Mouse (Mus musculus): ENCODE measurements at regions not wholly inside any gene's neighbourhood (a gene's known extent, or its start where the extent isn't known, plus 50 kb on each side); places are given as distances from the start of the nearest gene placed in this dataset.
"Not testable (repeated sequence)": the region's sequence is repeated elsewhere in the genome, so short reads cannot be mapped to it uniquely, and the experiment has no call there.

DNA sequence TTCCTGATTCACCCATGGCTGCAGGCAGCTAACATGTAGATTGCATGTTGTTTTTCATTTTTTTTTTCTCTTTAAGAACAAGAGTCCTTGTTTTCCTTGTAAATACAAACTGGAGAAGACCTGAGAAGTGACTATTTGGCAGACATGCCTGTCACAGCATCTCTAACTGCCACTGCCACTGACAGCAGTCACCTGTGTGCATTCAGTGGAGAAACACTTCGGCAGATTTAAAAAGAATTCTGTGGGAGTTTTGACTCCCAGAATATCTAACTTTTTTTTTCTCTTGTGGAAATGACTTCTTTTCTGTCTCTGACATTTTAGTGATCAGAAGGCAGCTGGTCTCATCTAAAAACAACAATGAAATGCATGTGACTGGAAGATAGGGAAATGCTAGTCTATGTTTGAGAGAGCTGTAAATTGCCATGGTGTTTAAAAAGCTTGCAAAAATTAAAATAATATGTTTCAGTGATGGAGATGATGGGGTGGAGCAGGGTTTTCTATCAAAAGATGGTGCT lies 526.0 kb upstream of the Agtr1b start:
- no peak for DNase-seq

DNA sequence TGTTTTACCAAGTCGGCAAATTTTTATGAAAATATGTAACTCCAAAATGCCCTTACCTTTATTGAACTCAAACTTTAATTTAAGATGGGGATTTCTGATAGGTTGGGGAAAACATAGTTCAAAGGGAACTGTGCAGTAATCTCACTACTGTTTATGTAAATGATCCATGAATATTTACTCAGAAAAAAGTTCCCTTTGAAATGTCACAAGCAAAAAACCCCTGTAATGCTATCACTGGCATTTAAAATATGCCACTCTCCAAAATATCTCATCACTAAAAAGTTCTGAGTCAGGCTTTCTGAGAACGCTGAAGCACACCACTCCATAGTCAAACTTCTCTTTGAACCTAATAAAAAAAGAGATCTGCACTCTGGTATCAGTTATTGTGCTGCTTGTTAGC lies 497.3 kb upstream of the Agtr1b start:
- no peak for DNase-seq

DNA sequence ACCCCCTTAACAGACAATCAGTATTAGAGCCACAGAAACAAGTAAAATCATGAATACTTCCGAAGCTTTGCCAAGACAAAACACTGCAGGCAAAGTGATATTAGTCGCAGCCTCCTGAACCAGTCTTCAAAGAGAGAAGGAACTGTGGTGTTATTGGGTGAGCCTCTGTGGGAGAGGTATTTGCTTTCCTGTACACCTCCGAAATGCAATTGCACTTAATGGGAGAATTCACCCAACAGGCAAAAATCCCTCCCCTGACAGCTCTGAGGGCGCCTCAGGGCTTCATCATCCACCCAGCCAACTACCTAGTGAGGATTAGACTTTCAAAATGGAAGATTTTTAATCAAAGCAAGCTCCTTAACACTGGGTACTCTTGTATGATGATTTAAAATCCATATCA lies 464.1 kb upstream of the Agtr1b start:
- DNase-seq = no peak

DNA sequence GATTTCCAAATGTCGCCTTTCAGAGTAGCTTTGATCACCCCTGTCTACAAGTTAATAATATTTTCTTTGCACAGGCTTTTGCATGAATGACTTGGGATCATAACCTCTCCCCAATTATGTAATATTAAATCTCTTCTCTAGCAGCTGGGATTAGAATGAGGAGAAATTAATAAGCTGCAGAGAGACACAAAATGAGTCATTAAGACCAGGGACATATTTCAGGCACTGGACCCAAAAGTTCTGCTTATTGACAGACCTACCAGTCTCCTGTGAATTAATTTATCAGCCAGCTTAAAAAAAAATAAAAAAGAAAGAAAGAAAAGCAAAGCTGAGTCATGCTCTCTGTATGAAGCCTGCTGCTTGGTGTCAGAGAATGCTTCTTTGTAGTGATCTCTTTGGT lies 462.4 kb upstream of the Agtr1b start:
- DNase-seq = peak in 1 of 2 experiments; percentile 11

DNA sequence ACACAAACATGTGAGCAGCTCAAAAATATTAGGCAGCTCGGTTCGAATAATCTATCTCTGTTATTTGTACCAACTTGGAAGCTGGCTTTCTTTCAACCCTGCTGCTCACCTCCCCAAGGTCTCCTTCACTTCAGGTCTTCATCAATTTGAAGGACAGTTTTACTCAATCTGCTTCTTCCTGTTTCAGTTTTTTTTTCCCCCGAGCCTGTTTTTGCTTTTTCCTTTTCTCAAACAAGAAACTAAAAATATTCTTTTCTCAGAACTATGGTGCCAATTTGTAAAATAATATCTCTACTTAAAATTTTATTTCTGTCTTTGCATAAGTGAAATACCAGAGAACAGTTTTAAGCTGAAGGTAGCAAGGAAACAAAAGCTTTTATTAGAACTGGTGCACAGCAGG lies 461.8 kb upstream of the Agtr1b start:
- no peak for DNase-seq

DNA sequence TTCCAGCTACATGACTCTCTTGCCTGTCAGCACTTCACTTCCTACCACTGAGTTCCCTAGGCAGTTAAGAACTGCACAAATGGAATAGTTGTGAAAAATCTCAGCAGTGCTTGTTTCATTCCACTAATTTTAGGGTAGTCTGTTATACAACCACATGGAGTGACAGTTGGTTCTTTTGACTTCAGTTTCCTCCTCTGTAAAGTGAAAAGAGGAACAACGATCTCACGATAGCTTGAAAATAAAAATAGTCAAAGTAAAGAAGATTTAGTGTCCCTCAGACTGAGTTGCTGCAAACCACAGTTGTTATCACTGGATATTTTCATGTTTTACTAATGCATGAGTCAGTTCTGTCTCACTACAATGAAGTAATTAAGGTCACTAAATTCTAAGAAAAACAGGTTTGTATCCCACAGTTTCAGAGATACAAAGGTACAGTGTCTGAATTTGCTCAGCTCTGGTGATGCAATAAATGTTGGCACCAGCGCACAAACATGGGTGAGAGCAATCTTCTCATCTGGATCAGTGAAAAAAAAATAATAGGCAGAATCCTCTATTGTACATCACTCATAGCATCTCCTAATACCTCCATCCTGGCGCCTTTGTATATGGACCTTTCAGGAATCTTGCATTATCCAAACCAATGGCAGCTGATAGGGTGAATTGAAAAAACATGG lies 458.8 kb upstream of the Agtr1b start:
- no peak for DNase-seq

DNA sequence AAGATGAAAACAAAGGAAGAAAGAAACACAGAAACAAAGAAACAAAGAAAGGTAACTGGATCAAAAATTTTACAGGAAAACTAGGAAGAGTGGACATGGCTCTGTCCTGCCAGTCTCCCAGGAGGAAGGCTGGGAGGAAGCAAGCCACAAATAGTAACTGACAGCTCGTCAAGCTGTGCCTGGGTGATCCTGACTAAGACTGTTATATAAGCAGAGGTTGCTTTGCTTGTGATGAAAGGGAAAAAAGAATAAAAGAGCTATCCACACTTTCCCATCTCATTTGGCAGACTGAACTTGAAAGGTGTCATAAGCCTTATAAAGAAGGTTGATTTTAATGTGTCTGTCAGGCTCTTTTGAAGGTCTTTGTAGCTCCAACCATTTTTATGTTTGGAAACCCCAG lies 455.2 kb upstream of the Agtr1b start:
- peak; percentile 40 to 63 for DNase-seq

DNA sequence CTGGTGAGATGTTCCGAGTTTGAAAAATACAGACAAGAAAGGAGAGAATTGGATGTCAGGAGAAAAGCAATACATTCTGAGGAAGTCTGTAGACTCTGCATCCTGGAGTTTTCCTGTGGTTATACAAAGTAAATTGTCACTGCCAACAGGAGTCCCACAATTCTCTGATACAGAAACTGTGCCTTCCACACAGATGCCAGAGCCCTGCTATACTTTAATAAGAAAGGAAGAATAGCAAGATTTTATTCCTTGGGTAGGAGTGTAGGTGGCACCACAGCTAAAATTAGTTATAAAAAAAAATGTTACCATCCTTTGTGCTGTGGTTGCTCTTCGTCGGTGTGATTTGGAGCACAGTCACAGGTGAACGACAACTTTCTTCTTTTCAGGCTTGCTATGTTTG lies 454.7 kb upstream of the Agtr1b start:
- DNase-seq = no peak

DNA sequence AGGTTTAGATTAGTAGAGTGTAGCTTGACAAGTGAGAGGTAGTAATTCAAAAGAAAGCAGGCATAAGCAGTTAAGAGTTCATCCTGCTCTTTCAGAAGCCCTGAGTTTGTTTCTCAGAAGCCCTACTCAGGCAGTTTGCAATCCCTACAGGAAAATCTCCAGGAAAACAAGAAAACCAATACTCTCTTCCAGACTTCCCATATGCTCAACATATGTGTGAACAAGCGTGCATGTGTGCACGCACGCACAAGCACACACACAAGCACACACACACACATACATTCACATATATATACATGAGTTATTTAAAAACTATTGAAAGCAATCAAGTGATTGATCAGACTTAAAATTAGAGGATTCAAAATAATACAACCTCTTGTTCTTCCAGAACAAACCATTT lies 453.1 kb upstream of the Agtr1b start:
- DNase-seq = no peak

DNA sequence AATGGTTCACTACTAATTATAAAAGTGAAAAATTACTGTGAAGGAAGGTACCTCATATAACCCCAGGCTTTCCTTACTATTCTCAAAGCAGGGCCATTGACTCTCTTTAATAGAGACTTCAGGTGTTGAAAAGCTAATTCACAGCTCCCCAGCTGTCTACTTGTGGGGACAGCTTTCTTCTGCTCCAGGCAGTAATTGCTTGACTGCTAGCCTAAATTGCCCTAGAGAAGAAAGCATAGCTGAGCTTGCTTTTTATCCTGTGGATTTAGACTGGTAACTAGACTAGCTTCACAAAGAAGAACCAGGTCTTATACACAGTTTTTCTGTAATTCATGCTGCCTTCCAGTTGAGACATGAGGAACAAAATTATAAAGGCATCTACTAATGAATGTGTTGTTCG lies 452.6 kb upstream of the Agtr1b start:
- no peak for DNase-seq

DNA sequence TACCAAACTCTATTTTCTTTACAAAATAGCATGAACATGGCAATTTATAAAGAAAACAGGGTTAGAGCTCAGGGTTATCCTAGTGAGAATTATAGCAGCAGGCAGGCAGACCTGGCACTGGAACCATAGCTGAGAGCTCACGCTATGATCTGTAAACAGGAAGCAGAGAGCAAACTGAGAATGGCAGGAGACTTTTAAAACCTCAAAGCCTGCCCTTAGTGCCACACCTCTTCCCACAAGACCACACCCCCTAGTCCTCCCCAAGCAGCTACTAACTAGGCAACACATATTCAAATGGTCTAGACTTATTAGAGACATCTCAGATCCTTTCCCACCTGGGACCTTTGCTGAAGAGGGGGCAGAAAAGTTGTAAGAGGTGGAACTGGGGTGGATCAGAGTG lies 449.6 kb upstream of the Agtr1b start:
- DNase-seq = no peak

DNA sequence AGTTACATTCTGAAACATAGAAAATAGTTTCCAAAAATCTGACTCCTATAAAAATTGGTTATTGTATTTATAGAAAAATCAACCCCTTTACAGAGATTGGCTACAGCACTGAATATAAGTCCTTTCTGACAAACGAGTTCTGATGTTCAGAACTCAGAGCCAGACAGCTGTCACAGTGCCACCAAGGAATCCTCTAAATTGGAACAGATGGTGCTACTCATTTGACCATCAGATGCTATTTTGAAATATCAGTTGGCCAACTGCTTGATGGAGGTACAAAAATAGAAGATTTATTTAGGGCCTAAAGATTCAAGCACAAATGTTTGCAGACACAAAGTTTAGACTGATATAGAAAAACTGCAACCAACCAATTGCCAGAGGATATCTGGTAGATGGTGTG lies 427.3 kb upstream of the Agtr1b start:
- peak; percentile 42 to 62 for DNase-seq

DNA sequence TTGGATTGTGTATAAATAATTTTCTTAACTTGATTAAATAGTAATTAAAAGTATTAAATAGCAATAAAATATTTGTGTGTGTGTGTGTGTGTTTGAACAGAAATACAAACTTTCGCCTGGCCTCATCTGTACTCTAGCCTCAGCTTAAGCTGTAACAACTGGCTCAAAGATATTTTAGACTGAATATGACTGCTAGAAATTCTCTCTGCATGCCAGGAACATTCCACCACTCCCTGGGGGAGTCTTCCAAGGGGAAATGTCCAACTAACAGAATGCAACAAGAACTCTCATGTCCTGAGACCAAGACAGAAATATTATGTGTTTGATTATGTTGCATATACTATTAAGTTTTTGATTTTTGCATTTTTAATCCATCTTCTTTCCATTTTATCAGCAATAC lies 425.5 kb upstream of the Agtr1b start:
- DNase-seq = peak; percentile 75 to 76

DNA sequence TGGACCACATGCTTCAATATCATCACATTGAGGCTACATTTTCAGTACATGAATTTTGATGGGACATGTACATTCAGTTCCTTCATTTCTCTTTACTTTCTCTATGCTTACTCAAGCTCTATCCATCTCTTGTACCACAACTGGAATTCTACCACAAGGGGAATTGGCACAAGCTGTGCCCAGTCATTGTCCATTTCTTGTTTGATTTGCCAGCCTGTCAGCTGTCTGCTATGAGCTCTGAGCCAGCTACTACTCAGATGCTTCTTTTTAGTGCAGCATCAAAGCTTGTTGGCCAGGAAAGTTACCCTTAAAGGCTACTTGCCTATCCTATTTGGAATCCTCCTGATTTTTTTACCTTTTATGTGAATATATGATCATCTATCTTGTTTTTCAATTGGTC lies 410.9 kb upstream of the Agtr1b start:
- no peak for DNase-seq

DNA sequence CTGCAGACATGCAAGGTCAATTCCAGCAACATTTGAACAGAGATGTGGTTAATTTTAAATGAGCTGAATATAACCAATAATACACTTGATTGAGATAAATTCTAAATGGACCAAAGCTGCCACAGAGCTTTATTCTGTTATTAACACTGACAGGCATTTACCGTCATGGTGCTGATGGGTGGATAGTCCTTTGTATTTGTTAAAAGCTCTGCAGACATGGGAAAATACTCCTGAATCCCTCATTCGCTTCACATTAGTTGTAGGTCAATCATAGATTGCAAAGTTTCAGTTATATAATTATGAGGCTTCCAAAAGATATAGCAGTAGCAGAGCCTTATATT lies 410.0 kb upstream of the Agtr1b start:
- no peak for DNase-seq

DNA sequence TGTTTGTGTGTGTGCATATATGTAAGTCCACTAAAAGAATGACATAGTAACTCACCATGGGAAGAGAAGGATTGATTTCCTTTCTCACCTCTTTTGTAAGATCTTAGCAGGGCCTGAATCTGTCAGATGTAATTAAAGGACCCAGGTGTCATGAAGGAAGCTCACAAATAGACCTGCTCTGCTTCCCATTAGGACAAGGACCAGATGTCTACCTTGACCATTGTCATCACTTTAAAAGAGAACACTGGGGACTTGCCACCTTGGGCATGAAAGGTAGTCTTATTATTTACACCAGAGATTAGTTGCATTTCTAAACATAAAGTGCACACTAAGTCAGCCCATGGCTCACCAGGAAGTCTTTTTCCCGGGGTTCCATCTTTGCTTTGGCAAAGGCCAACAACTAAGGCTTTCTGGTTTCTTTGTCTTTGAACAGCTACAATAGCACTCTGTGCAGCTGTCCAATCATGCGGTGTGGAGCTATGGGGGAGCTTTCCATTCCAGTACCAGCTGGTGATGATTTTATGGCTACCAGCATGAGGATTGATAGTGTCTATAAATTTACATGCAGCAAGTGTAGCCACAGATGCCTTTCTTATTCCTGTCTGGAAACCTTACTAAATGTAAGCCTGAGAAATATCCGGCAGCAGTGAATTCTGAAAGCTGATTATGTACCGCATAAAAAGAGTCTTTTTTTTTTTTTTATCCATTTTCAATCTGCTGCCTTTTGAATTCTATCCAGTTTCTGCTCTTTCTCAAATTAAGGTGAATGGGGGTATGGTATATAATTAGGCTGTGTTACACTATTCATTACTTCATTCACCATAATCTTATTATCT lies 409.4 kb upstream of the Agtr1b start:
- no peak for DNase-seq

DNA sequence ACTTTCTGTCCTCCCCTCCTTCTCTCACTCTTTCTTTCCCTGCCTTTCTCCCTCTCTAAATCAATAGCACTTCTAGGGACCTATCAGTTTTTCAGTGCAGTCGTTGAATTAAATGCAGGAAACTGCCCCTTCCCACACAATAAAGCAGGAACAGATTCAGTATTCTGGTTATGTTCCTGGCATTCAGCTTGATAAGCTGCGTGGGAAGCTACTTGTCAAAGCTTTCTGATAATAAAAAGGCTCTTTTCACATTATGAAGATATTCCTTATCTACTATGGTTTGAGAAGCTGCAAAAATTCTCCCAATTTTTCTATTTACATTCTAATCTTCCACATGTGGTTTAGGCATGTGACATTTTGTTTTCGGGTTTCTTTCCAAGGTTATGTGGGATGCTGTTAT lies 367.3 kb upstream of the Agtr1b start:
- DNase-seq = no peak

DNA sequence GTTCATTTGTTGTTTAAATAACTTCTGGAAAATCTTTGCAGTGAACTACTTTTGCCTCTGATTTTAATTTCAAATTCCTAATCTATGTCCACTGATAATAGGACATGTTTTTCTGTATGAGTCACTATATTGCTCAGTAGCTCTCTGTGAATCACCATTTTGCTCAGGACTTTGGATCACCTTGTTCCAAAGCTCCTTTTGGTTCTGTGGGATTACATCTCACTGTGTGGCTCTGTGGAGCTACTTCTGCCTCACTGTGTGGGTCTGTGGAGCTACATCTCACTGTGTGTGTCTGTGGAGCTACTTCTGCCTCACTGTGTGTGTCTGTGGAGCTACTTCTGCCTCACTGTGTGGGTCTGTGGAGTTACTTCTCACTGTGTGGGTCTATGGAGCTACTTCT lies 365.0 kb upstream of the Agtr1b start:
- no peak for DNase-seq

DNA sequence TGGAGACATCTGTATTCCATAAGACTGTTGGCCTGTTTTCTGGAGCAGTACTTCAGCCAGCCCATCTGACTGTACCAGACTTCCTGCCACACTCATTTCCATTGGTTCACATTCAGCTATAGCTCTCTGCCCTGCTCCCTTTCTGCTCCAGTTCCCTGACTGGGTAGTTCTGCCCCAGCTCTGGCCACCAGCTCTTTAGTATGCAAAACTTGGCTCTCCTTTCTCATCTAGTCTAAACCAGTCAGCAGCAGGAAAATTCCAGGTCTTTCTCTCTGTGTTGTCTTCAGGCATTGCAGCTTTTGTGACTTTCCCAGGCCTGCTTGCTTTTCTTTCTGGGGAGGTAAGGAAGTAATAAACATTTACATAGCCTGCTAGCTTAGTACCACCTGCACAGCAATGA lies 363.5 kb upstream of the Agtr1b start:
- DNase-seq = no peak

DNA sequence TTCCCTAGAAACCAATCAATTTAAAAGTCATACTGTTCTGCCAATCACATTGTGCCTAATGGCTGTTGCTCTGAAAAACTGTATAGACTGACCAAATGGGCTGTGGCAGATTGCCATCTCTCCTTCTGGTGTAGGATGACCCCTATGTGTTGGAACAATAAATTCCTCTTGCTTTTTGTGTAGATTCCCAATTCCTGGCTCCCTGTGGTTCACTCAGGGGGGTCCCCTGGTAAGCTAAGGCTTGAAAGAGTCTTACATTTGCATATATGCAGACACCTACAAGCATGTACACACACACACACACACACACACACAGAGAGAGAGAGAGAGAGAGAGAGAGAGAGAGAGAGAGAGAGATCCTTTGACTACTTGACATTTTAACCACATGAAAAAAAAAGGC lies 362.8 kb upstream of the Agtr1b start:
- DNase-seq = not testable (repeated sequence)

DNA sequence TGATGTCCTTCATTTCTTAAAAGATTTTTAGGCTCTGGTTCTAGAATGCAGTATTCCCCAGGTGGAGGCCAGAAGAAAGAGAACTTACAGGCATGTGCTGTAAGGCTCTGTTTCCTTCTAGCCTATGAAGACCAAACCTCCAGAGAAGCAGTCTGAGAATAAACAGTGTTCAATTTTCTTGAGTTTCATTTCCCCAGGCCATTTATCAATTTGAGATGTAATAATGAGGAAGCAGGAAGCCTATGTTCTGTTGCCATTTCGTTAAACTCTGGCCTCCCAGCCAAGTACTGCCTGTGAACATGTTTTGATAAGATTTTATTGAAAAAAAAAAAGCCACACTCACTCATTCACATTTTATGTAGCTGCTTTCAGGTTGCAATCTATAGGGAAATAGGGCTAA lies 347.7 kb upstream of the Agtr1b start:
- DNase-seq = no peak

DNA sequence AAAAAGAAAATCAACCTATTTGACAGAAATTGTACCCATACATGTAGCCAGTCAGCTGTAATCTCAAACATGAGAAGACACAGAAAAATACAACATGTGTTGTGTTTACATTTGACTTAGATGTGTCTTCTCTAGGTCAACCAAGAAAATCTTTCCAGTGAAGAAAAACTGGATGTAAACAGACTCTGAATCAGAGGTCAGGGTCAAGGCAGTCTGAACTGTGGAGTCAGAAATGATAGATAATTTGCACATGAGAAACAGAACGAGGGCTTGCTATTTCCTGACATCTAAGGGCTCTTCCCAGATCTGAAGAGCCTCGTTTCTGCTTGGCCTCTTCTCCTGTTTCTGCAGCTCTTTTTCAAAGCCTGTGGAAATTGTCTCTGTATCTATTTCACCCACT lies 342.7 kb upstream of the Agtr1b start:
- no peak for DNase-seq

DNA sequence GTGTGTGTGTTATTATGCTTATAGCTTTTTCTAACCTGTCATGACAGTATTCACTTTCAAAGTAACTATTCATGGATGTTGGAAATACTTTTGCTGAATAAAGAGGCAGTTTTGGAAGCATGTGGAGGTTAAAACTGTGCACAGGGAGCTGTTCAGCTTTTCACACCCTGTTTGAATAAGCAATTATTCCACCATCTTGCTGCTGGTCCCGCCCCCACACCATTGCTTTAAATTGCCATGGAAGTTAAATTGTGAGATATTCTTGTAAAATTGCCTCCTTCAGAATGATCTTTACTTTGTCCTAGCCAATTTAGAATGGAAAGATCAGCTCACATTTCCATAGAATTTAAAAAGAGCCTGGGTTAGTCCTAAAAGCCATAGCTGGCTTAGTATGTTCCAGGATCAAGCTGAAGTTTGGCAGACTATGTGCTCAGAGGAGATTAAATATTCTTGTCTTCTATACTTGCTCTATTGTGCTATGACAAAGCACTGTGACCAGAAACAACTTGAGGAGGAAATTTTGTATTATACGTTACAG lies 328.4 kb upstream of the Agtr1b start:
- DNase-seq = no peak

Data from heart, adult 18-20 months (tissue).